Comparison of ENCODE assay signal across 16 mouse cellular contexts in the genomic region with DNA sequence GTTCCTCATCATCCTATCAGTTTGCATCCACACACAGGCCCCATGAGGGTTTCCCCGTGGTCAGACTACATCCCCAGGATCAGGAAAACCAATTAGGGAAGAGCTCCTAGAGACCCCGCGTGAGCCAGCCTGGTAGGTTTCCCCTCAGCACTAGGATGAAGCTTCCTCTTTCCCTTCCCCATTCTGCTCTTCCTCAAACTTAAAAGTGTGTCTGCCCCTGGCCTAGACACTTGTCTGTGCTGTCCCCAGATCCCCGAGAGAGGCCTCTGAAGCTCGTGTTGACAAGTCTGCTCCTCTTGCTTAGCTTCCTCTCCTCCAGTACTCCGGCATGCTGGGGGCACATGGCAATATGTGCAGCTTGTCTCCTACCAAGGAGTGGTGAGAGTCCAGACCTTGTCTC. TPM values are rescaled to one million over a fixed set of nuclear protein-coding genes. Genes with fewer than 3 reads are reported as not detected.
DNase-seq lines count a peak whose midpoint lies in the region; ATAC-seq lines count a peak whose summit lies in the region.
"Had no signal": no experiment of that assay in that cellular context is flagged by ENCODE, and none has a peak within 500 bp of the region (broad histone marks: within the 10 kb centered on the region; RNA-seq: fewer than 3 reads in every experiment).

No protein-coding gene starts in this region.

- DNase-seq in layer of hippocampus, adult 9-11 months = peak; percentile 75
- DNase-seq in layer of hippocampus, adult 11-12 months (ENCODE audit: low spot score) = no peak
- peak; percentile 51 to 62 for DNase-seq in spleen, postnatal 36 days (ENCODE audit: low spot score in 2 of 2)
- DNase-seq in spleen, postnatal 10 days (ENCODE audit: low spot score in 2 of 2) = no peak
- peak; percentile 43 for DNase-seq in telencephalon, adult 2 months (ENCODE audit: low read depth, low spot score)
- no peak for DNase-seq in cerebellum, postnatal 10 days
- DNase-seq in kidney, adult 11 months = no peak
- DNase-seq: cerebellum, adult 8-10 months; embryo, embryonic 11 days; layer of hippocampus, postnatal 36 days; thymus, postnatal 25 days had no signal

- ATAC-seq in granulocyte monocyte progenitor cell, adult 5-6 weeks (replicated peaks; ENCODE audit: poor library complexity, severe bottlenecking) = peak; percentile 64
- ATAC-seq: forebrain, embryonic 15.5 days; intestine, embryonic 16.5 days; Patski had no signal

RNA-seq across cellular contexts. Expression of a gene that starts 3.1 kb away (rescaled TPM):
- 87.7 and 105 TPM in 2 replicates for total RNA-seq in granulocyte monocyte progenitor cell, adult 5-6 weeks (2014; fragmentation: Nextera tagmentation)
- total RNA-seq in granulocyte monocyte progenitor cell, adult 5-6 weeks (2017) = 103 and 128 TPM in 2 replicates

RNA-seq across cellular contexts. Expression of a gene that starts 9.6 kb away (rescaled TPM):
- not detected in 2 replicates for total RNA-seq in granulocyte monocyte progenitor cell, adult 5-6 weeks (2014; fragmentation: Nextera tagmentation)
- not detected in 2 replicates for total RNA-seq in granulocyte monocyte progenitor cell, adult 5-6 weeks (2017)
- total RNA-seq: layer of hippocampus, postnatal 36 days had no signal

RNA-seq across cellular contexts. Expression of a gene that starts 19.8 kb away (rescaled TPM):
- total RNA-seq in granulocyte monocyte progenitor cell, adult 5-6 weeks (2014; fragmentation: Nextera tagmentation) = not detected in 2 replicates
- total RNA-seq in granulocyte monocyte progenitor cell, adult 5-6 weeks (2017) = 0.10 and 0.22 TPM in 2 replicates

RNA-seq across cellular contexts. Expression of a gene that starts 20.1 kb away (rescaled TPM):
- total RNA-seq in granulocyte monocyte progenitor cell, adult 5-6 weeks (2014; fragmentation: Nextera tagmentation) = not detected in 2 replicates
- not detected in 2 replicates for total RNA-seq in granulocyte monocyte progenitor cell, adult 5-6 weeks (2017)
- total RNA-seq: heart, adult 18-20 months had no signal

RNA-seq across cellular contexts. Expression of a gene that starts 29.0 kb away (rescaled TPM):
- not detected in 2 replicates for total RNA-seq in granulocyte monocyte progenitor cell, adult 5-6 weeks (2014; fragmentation: Nextera tagmentation)
- not detected in 2 replicates for total RNA-seq in granulocyte monocyte progenitor cell, adult 5-6 weeks (2017)
- total RNA-seq: layer of hippocampus, postnatal 36 days had no signal

Comparison
In these comparisons a context has a peak if more than half of its experiments do, and no peak if none do; other contexts are left out.
1. DNase-seq: peak in layer of hippocampus, adult 9-11 months (single experiment), spleen, postnatal 36 days (2 of 2) and telencephalon, adult 2 months (single experiment); none in layer of hippocampus, adult 11-12 months (single experiment), spleen, postnatal 10 days (0 of 2), cerebellum, postnatal 10 days (0 of 2) and kidney, adult 11 months (single experiment).